Mouse (Mus musculus) gonadal fat pad, adult 2 months (tissue): ENCODE results near the gene Rere. TPM values are rescaled to one million over a fixed set of nuclear protein-coding genes. Genes with fewer than 3 reads are reported as not detected.
"Not testable (repeated sequence)": the region's sequence is repeated elsewhere in the genome, so short reads cannot be mapped to it uniquely, and the experiment has no call there.

Experiments used
- DNase-seq: peaks from one replicate; pipeline ENCODE4 v3.0.0-alpha.2; 2012; ENCODE audit warnings: low read depth
- polyA plus RNA-seq: library from polyadenylated mRNA; depleted of rRNA; stranded (reverse); fragments of >200 nt; gene quantifications from 2 replicates; pipeline ENCODE4 v1.2.3, GENCODE M21; 2012

Gene Rere
- polyA plus RNA-seq, 1 experiment = 16.9 TPM

DNA sequence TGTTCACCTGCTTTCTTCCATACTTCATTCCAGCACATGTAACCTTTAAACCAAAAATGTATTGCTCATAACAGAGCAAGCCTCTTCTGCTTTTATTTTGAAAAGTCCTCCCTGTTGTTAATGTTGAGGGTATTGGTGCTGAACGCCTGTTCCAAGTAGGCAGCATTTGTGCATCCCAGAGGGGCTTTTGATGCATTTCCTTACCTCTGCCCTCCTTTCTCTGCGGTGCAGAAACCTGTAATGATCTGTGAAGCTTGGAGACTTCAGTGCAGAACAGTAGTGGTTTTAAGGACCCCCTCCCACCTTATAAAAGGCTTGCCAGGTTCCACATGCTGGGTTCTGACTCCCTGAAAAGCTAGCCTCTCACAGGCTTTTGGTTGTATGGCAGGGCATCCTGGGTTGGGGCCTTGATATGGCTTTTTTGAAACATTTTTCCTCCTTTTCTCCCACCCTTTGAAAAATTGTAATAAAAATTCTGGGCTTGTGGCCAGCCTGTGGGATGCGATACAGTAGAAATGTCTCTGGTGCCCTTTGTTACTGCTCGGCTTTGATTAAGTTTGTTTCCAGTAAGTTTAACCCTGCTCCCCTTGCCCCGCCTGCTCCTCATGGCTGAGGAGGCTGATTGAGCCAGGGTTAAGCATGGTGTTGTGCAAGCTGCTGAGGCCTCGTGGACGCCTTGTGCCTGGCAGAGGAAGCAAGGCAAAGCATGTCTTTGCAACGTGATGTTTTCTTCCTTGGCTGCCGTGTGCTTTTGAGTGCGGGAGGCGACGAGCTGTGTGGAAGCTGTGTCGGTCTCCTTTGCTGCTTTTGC is 301.7 kb downstream of the Rere start:
- DNase-seq = no peak

DNA sequence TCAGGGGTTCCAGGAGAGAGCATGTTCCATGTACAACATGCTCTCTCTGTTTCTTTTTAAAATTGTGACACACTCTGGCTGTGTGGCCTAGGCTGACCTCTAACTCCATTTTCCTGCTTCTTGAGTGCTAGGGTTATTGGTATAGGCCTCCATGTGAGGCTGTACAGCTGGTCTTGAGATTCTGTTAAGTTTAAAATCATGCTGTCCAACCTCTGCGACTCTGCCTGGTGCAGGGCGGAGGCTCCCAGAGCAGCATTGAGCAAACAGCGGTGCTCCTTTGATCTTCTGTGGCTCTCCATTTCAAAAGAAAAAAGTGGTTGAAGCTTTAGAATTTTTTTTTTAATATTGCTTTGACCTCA is 302.3 kb downstream of the Rere start:
- no peak for DNase-seq

DNA sequence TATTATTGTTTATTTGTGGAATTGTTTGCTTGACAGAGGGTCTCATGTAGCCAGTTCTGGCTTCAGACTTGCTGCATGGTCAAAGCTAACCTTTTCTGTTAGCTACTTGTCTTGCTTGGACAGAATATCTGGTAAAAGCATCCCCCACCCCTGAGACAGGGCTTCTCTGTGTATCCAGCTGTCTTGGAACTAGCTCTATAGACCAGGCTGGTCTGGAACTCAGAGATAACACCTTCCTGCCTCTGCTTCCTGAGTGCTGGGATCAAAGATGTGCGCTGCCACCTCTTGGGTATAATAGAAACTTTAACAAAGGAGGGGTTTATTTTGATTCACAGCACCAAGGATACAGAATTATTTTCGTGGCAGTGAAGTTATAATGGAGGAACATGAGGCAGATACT is 304.4 kb downstream of the Rere start:
- DNase-seq = no peak

DNA sequence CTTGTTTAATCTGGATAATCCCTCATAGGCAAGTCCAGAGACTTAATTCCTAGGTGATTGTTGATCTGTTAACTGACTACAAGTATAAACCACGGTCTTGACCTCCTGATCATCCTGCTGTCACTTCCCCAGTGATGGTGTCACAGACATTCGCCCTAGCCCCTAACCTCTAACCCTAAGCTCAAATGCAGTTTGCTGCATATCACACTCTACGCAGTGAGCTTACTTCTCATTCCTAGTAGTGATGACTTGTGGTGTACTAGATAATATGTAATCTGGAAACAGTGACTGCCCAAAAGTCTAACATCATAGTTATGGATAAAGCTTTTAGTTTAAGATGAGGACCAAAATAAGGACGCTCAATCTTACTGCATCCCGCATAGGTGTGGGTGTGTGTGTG is 304.8 kb downstream of the Rere start:
- no peak for DNase-seq

DNA sequence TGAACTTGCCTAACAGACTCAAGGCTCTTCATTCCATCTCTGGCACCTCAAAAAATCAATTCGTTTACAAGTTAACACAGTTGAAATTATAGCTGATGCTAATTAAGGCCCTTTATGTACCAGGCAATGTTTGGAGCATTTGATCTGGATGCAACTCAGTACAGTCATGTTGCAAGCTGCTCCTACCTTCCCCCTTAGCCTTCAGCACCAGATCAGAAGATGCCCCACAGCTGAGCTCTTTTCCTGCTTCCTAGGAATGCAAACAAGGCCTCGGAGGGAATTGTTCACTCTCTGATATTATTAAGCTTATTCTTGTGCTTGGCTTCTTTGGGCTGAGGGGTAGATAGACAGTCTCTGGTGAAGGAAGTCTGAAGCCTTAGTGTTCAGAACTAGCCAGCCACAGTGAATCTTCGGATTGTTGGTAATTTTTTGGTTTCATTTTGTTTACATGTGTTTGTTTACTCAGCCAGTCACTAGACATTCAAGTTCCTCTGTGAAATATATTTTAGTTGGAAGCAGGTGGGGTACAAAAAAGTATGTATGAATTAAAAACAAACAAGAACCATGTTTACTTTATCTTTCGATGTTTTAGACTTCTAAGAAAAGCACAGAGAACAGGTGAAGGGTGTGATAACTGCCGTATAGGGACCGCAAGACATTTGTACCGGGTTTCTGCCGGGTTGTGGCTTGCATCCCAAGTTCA is 306.3 kb downstream of the Rere start:
- no peak for DNase-seq

DNA sequence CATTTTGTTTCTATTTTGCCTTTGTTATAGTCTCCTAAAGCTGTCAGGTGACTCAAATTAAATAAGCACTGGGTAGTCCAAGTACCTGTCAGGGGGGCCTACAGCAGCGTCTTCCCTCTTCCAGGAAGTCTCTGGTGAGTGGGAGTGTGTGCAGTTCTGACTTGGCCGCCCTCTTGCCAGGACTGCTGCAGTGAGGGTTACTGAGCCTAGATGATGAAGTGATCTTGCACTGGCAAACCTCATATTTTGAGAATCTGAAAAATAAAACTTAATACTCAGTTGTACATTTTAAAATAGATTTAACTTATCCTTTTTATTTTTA is 306.8 kb downstream of the Rere start:
- DNase-seq = no peak

DNA sequence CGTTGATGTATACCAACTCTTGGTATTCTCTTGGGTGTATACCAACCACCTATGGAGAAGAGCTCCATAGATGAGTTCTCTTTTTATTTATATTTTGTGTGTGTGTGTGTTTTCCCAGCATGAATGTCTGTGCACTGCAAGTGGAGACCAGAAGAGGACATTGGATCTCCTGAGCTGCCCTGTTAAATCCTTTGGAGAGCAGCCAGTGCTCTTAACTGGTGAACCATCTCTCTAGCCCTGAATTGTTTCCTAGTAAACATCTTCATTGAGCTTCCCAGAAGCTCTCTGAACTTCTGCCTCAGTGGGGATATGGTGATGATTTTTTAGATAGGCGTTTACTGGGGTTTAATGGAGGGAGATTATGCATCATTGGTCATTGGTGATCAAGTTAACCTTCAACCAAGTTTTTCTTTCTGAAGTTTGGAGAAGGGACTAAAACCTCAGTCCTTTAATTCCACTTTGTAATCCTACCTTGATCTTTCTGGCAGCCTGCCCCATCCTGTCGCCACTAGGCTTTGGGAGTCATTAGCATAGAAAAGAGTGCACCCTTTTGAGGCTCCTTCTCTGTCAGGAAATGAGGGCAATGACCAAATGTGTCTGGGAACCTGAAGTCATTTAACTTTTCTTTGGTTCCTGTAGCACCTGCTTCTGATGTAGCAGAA is 309.3 kb downstream of the Rere start:
- DNase-seq = no peak

DNA sequence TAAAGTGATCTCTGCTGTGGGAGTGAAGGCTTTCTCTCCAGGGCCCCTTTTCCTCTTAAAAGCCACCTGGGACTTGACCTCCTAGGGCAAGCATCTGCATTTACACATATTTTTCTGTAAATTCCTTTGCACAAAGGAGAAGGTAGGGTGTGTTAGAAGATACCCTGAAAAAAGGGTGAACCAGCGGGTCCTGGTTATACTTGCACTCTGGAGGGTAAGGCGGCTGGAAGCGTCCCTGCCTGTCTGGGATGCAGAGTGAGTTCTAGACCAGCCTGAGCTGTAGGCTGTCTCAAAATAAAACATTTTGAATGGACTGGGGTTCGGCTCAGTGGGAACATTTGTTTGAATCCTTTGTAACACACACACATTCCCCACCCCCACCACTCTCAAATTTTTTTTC is 310.2 kb downstream of the Rere start:
- no peak for DNase-seq

DNA sequence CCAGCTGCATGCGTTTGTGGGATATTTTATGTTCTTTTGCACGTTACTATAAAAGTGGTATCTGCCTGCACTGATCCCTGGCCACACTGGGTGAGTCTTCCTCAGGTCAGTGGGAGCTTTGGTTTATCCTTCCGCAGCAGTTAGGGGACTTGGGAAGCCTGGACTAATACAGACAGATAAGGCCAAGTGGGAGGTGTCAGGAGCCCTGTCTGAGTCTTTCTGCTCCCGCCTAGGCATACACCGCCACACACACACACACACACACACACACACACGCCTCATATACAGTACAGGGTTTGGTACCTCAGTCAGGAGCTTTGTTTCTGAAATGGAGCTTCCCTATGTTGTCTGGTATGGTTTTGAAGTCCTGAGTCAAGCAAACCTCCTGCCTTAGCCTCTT is 310.6 kb downstream of the Rere start:
- DNase-seq = no peak

DNA sequence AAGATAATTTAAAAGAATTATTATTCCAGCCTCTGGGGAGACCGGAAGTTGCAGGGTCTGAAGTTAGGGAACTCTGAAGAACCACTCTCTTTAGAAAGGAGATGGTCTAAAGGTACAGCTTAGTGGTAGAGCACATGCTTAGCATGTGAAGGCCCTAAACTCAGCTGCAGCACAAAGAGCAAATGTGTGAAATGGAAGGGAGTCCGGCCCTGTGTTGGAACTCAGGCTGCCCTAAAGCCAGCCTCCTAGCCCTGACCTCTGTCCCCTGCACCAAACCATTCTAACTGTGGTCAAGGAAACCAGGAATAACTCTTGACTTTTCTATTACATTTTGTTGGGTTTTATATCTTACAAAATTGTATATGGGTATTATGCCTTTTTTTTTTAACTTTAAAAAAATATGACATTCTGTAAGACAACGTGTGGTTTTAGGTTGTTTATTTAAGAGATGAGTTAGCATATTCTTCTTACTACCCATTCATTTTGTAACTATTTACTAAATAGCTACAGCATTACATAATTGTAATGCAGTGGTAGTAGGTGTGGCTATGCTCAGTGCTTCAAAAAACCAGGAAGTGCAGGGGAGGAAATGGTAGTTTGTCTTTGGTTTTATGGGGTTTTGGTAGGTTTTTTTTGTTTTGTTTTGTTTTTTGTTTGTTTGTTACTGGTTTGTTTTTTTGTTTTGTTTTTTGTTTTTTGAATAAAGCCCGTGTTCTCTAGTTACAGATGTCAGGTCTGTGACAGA is 312.2 kb downstream of the Rere start:
- no peak for DNase-seq

DNA sequence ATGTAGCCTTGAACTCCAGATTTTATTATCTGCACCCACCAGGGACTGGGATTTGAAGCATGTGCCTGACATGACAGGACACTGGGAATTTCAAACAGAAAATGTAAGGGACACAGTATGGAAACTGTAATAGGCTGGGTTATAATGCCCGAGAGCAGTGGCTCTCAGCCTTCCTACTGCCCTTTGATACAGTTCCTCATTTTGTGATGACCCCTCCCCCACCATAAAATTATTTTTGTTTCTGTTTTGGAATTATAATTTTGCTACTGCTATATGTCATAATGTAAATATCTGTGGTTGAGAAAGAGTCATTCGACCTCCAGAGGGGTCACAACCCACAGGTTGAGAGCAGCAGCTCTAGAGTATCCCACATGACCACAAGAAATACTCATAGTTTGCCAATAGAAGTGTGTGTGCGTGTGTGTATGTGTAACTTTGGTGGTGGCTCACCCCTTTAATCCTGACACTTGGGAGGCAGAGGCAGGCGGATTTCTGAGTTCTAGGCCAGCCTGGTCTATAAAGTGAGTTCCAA is 312.9 kb downstream of the Rere start:
- DNase-seq = no peak

DNA sequence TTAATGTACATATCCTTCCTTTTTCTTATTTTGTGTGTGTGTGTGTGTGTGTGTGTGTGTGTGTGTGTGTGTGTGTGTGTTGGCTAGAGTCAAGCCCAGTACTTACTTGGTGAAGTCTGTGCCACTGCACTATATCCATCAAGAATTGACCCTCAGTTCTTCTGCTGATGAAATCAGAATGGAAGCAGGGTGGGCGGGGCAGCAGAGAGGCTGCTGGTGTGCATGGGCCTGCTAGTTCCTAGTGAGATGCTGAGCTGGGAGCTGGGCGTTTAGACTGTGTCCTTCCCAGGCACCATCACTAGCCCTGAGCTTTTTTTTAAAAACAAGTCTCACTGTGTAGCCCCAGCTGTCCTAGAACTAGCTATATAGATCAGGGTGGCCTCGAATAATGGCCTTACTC is 313.6 kb downstream of the Rere start:
- DNase-seq = no peak

DNA sequence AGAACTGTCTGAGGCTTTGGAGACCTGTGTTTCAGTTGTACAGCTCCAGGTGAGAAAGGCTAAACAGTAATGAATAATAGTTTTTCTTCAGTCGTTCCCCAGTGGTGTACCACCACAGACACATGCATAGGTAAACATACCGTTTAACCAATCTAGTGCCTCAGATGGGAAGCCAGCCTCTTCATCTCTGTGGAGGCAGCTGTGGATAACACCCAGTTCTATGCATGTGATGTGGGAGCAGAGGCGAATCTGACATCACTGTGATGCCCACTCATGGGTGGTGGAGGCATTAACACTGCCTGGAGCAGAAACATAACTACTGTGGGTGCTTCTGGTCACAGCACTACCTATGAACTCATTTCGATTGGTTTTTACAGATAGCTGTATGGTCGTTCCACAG is 314.5 kb downstream of the Rere start:
- no peak for DNase-seq

DNA sequence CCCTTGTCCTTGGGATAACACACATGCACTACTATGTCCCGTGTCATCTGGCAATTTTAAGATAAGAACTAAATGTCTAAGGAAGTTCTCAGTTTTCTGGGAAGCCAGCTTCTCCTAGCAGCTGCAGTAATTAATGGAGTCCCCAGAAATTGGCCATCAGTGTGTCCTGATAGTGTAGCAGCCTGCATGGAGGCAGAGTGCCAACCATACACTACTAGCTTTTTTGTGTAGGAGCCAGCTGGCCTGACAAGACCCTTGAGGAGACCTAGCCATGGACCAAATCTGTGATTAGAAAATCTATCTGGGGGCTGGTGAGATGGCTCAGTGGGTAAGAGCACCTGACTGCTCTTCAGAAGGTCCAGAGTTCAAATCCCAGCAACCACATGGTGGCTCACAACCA is 317.2 kb downstream of the Rere start:
- no peak for DNase-seq

DNA sequence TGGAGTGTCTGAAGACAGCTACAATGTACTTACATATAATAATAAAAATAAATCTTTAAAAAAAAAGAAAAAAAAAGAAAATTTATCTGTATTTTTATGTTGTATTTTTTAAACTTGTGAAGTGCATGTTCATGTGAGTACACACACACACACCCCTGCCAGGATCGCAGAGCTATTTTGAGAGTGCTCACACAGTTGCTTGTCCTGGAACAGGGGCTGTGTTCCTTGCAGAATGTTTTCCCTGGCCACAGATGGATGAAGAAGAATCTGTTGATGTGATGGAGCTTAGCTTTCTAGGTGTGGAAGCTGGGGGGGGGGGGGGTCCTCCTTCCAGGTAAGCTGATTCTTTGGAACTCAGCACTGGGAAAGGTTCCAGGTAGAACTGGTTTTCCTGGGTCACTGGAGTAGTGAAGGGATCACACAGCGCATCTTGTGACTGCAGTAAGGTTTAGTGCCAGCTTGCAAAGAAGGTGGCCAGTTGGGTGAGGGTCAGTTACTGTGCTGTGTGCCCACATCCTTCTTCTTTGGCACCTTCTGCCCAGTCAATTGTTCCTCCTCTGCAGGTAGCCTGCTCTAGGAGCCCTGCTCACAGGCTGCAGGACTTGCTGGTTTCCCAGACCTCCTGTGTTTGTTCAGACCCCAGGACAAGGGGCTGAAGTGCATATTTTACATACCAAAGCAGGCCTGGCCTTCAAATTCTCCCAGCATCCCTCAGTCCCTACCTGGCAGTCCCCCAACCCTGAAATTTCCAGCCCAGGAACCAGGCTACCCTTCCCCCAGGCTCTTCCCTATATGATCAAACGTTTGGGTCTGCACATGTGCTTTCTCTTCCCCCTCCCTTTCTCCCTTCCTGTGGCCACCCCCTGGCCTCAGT is 317.9 kb downstream of the Rere start:
- DNase-seq = no peak

DNA sequence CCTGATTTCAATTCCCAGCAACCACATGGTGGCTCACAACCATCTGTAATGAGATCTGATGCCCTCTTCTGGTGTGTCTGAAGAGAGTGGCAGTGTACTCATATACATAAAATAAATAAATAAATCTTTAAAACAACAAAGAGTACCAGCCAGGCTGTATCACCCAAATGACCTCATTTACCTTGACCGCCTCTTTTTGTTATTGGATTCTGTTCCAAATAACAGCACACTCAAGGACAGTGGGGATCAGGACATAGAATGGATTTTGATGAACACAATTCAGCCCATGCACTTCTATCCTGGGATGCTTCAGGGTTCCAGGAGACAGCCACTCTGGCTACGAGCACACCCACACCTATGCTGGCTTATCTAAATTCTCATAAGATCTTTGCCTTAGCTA is 319.1 kb downstream of the Rere start:
- not testable (repeated sequence) for DNase-seq

DNA sequence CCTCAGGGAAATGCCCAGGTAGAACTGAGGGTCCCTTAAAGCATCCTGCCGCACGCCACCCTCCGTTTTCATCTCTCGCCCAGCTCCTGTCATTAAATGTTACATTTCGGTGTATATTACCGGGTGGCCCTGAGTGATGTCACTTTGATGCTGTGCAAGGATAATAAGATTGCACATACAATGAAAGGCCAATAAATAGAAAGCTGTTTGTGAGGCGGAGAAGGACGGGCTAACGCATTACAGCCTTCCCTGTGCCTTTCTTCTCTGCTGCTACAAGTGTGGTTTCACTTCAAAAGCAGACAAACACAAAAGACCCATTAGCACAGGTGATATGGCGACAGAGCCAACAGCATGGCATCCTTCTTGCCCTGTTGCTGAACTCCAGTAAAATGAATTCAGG is 320.0 kb downstream of the Rere start:
- DNase-seq = no peak

DNA sequence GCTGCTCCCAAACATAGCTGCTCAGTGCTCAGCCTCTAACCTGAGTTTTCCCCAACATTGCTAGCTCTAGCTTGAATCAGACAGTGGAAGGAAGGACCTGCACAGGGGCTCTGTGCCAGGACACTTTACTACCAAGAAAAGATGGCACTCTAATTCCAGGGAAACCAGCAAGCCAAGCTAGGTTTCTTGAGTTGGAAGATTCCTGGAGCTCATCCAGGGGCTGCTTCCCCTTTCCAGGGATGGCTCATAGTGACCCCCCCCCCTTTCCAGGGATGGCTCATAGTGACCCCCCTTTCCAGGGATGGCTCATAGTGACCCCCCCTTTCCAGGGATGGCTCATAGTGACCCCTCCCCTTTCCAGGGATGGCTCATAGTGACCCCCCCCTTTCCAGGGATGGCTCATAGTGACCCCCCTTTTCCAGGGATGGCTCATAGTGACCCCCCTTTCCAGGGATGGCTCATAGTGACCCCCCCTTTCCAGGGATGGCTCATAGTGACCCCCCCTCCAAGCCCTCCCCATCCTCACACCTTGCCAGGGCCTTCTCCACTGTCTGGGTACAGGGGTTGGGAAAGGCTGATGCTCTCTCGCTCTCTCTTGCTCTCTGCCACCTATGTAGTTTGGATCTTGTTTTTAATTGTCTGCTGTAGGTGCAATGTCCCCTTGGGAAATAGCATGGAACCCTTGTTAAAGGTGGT is 322.1 kb downstream of the Rere start:
- no peak for DNase-seq

DNA sequence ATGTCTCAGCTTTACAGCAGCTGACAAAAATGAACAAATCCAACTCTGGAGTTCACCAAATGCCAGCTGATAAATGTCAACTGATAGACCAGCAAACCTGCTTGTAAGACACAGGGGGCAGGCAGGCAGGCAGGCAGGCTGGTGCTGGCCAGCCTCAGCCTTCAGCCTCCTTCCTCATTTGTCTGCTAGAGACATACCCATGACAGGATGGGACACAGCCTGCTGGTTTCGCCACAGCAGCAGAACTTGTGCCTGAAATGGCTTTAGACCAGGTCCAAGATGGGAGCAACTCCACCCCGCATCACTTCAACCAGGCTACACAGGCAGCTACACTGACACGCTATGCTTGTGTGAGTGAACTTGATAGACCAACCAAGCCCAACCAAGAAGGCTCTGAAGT is 324.4 kb downstream of the Rere start:
- DNase-seq = no peak

DNA sequence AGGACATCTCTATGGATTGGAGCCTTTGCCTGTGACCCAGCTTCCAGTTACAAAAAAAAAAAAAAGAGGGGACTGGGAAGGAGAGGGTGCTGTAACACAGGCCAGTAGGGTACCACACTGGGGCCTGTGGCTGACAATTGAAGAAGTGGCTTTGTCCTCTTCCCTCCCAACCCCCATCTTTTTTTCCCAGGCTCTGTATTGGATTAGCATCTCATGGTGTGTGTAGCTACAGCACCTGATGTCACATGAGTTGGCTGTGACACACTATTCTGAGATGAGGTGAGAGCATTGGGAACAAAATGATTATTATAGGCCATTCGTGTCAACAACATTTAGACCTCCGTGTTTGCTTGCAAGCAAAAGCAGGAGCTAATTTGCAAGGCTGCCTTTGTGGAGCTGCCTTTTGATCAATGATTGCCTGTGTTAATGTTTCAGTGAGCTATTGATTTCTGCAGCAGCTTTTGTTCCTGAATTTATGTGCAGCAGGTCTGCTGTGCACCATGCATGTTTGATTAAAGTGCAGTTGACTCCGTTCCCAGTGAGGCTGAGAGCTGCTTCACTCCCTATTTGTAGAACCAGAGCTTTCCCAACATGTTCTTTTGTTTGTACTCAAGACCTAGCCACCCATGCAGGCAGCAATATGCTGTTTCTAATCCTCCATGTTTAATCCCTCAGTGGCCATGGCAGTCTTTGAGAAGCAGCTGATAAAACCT is 325.2 kb downstream of the Rere start:
- DNase-seq = no peak
